Mouse (Mus musculus) adrenal gland, adult 18-20 months (tissue): Measurements from ENCODE around the gene Nup205. TPM values are rescaled to one million over a fixed set of nuclear protein-coding genes. Genes with fewer than 3 reads are reported as not detected.

Experiments
- DNase-seq, 2 experiments: peaks; one replicate each; pipeline ENCODE4 v3.0.0; 2021 to 2022; ENCODE audit warnings: low spot score in 2 of 2
- total RNA-seq, 2 experiments: library from RNA; stranded (reverse); gene quantifications; 1 replicate in 1 of 2; 2 replicates in 1 of 2; pipeline ENCODE4 v1.2.3; 2021

The Nup205 gene
- total RNA-seq, 2 experiments from 2014 or later = 30.0 to 34.2 TPM

GRCm38 (mm10) chr6:35243989-35244388, 66.8 kb downstream of the Nup205 start:
- no peak for DNase-seq

GRCm38 (mm10) chr6:35245086-35245485, 67.9 kb downstream of the Nup205 start:
- no peak for DNase-seq

- no peak for DNase-seq
Measured at GRCm38 (mm10) chr6:35251807-35252476, 74.7 kb downstream of the Nup205 start.

GRCm38 (mm10) chr6:35252477-35253346, 75.5 kb downstream of the Nup205 start:
- DNase-seq = peak; percentile 90 to 93

- DNase-seq = no peak
Measured at GRCm38 (mm10) chr6:35253474-35253873, 76.3 kb downstream of the Nup205 start.

- no peak for DNase-seq
Measured at GRCm38 (mm10) chr6:35254136-35254904, 77.1 kb downstream of the Nup205 start.

- DNase-seq = no peak
Measured at GRCm38 (mm10) chr6:35255017-35255416, 77.8 kb downstream of the Nup205 start.

GRCm38 (mm10) chr6:35256691-35257090, 79.5 kb downstream of the Nup205 start:
- peak; percentile 46 to 61 for DNase-seq

- no peak for DNase-seq
Measured at GRCm38 (mm10) chr6:35257626-35258190, 80.5 kb downstream of the Nup205 start.

GRCm38 (mm10) chr6:35258922-35259321, 81.7 kb downstream of the Nup205 start:
- no peak for DNase-seq

GRCm38 (mm10) chr6:35259526-35259925, 82.3 kb downstream of the Nup205 start:
- DNase-seq = peak in 1 of 2 experiments; percentile 29

- no peak for DNase-seq
Measured at GRCm38 (mm10) chr6:35260531-35260930, 83.3 kb downstream of the Nup205 start.

GRCm38 (mm10) chr6:35265580-35266278, 88.5 kb downstream of the Nup205 start:
- DNase-seq = no peak

GRCm38 (mm10) chr6:35268711-35269110, 91.5 kb downstream of the Nup205 start:
- no peak for DNase-seq

- DNase-seq = no peak
Measured at GRCm38 (mm10) chr6:35269643-35270042, 92.4 kb downstream of the Nup205 start.

GRCm38 (mm10) chr6:35271094-35271855, 94.1 kb downstream of the Nup205 start:
- DNase-seq = no peak

GRCm38 (mm10) chr6:35271868-35272765, 94.9 kb downstream of the Nup205 start:
- DNase-seq = no peak

- DNase-seq = no peak
Measured at GRCm38 (mm10) chr6:35273391-35274082, 96.3 kb downstream of the Nup205 start.
